Mouse (Mus musculus): ENCODE measurements around the gene Cdk19. TPM values are rescaled to one million over a fixed set of nuclear protein-coding genes. Genes with fewer than 3 reads are reported as not detected.

The Cdk19 gene
- polyA plus RNA-seq, 1 experiment, result 2.8 TPM

DNA sequence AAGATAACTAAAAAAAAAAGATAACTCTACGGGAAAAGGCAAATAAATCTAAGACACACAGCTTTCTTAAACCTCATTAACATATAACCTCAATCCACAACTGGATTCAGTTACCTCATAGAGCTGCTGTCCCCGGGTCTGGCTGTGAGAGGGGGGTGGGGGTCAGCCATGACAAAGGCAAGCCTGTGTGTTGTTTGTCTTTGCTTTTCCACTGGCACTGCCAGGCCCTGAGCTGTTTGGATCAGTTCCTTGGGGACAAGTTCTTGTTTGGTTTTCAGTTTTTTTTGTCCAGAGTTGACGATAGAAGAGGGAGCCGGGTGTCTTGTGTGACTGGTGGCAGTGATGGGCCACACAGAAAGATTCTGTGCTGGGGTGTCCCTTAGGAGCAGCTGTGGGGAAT, 177.1 kb downstream of the Cdk19 start:
- no peak for TF ChIP-seq POLR2A (IDR thresholded peaks at IDR 0.05; ENCODE audit: low read depth, low read length)
- TF ChIP-seq CTCF (IDR thresholded peaks at IDR 0.05; ENCODE audit: extremely low read depth, insufficient read length, insufficient replicate concordance, low read depth, low read length), result no peak
- no peaks in the 10 kb centered on the region for H3K27me3 ChIP-seq (ENCODE audit: control insufficient read depth, insufficient read depth, low read length)
- no peak overlapping the region for H3K27ac ChIP-seq (ENCODE audit: insufficient read depth, low read depth, low read length)
- WGBS, result 28% methylated on average over 4 of the region's 4 CpGs
- H3K4me1 ChIP-seq (ENCODE audit: control insufficient read depth, insufficient read depth, insufficient read length, low read length), result peaks cover 2% of the 10 kb centered on the region; the same call in 1 of the 2 replicates
- no peaks in the 10 kb centered on the region for H3K36me3 ChIP-seq (ENCODE audit: control insufficient read depth, insufficient read depth, low read length)
- no peak overlapping the region for H3K4me3 ChIP-seq (ENCODE audit: low read depth, low read length)

DNA sequence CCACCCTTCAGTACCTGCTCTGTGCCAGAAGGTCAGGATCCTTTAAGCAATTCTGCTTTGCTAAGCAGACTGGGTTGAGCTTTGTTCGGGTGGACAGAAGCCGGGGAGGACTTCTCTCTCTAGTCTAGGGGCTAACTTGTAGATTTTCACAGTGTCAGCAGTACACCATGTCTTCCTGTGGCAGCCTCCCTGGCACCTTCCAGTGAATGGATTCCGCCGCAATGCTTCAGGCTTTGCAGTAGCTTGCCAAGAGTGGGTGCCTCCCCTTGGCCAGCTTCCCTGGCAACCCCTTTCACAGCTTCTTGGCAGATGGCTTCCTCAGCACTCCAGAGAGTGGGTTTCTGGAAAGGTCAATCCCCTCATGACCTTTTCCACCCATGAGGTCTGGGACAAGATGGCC, 180.2 kb downstream of the Cdk19 start:
- H3K4me1 ChIP-seq (ENCODE audit: control insufficient read depth, insufficient read depth, insufficient read length, low read length), result no peaks in the 10 kb centered on the region
- H3K36me3 ChIP-seq (ENCODE audit: control insufficient read depth, insufficient read depth, low read length), result no peaks in the 10 kb centered on the region
- no peaks in the 10 kb centered on the region for H3K27me3 ChIP-seq (ENCODE audit: control insufficient read depth, insufficient read depth, low read length)
- no peak overlapping the region for H3K4me3 ChIP-seq (ENCODE audit: low read depth, low read length)
- H3K27ac ChIP-seq (ENCODE audit: insufficient read depth, low read depth, low read length), result no peak overlapping the region
- no peak for TF ChIP-seq POLR2A (IDR thresholded peaks at IDR 0.05; ENCODE audit: low read depth, low read length)
- TF ChIP-seq CTCF (IDR thresholded peaks at IDR 0.05; ENCODE audit: extremely low read depth, insufficient read length, insufficient replicate concordance, low read depth, low read length), result no peak
- WGBS, result 81% methylated on average over 4 of the region's 4 CpGs

DNA sequence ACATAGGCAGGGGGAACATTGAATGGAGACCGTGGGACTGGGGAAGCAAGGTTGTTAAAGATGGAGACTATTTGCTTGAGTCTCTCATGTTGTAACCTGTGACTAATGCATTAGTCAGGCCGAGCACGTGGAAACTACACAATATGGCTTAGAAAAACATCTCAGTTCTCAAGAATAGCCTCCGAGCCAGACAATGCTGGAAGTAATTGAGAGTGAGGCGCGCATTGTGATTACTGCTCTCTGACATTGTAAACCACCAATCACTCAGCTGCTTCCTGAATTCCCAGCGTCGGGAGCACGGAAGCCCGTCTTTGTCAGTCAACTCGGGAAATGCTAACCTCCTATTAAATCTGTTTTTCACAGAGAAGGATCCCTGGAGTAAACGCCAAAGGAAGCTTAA, 182.2 kb downstream of the Cdk19 start:
- 67% methylated on average over 12 of the region's 12 CpGs for WGBS

DNA sequence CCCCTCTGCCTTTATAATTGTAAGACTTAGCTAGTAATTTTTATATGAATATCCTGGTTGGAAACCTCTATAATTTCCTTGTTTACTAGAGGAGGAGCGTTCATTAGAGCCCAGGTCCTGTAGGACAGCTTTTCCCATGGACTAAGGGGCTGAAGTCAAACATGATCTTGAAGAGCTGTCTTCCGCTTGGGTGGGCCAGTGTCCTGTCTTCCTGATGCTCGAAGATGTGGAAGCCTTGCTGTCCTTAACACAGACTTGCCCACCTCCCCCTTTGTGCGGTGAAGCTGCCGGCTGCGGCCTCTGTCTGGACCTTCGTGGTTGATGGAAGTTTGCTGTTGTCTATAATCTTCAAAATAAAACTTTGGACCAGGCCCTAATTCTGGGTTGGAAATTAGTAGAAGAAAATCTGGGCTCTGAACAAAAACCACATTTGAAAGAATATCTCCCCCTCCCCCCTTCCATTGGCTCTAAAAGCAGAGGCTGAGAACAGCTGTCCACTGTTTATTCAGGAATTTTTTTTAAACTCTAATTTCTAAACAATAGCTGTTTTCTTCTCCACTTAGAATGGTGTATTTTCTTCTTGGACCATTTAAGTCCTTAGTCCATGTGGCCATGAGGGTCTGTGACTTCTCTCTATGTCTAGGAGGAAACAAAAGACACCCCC, 184.1 kb downstream of the Cdk19 start:
- no peak overlapping the region for H3K4me3 ChIP-seq (ENCODE audit: low read depth, low read length)
- H3K27me3 ChIP-seq (ENCODE audit: control insufficient read depth, insufficient read depth, low read length), result no peaks in the 10 kb centered on the region
- 0 out of 2 replicates have a peak overlapping the region, but pooled peaks have one; percentile 6 for H3K27ac ChIP-seq (ENCODE audit: insufficient read depth, low read depth, low read length)
- H3K4me1 ChIP-seq (ENCODE audit: control insufficient read depth, insufficient read depth, insufficient read length, low read length), result no peaks in the 10 kb centered on the region
- H3K36me3 ChIP-seq (ENCODE audit: control insufficient read depth, insufficient read depth, low read length), result no peaks in the 10 kb centered on the region
- TF ChIP-seq CTCF (IDR thresholded peaks at IDR 0.05; ENCODE audit: extremely low read depth, insufficient read length, insufficient replicate concordance, low read depth, low read length), result no peak
- TF ChIP-seq POLR2A (IDR thresholded peaks at IDR 0.05; ENCODE audit: low read depth, low read length), result no peak
- WGBS, result 79% methylated on average over 7 of the region's 7 CpGs

More for the DNA sequence above, 182.2 kb downstream of the Cdk19 start:
- Histone ChIP-seq H3K27me3 (ENCODE audit: control insufficient read depth, insufficient read depth, low read length) (no peaks in the 10 kb centered on the region), H3K27ac (ENCODE audit: insufficient read depth, low read depth, low read length) (no peak overlapping the region), H3K4me3 (ENCODE audit: low read depth, low read length) (no peak overlapping the region), H3K4me1 (ENCODE audit: control insufficient read depth, insufficient read depth, insufficient read length, low read length) (no peaks in the 10 kb centered on the region), H3K36me3 (ENCODE audit: control insufficient read depth, insufficient read depth, low read length) (no peaks in the 10 kb centered on the region)
- TF ChIP-seq CTCF (IDR thresholded peaks at IDR 0.05; ENCODE audit: extremely low read depth, insufficient read length, insufficient replicate concordance, low read depth, low read length) (no peak), POLR2A (IDR thresholded peaks at IDR 0.05; ENCODE audit: low read depth, low read length) (no peak)

DNA sequence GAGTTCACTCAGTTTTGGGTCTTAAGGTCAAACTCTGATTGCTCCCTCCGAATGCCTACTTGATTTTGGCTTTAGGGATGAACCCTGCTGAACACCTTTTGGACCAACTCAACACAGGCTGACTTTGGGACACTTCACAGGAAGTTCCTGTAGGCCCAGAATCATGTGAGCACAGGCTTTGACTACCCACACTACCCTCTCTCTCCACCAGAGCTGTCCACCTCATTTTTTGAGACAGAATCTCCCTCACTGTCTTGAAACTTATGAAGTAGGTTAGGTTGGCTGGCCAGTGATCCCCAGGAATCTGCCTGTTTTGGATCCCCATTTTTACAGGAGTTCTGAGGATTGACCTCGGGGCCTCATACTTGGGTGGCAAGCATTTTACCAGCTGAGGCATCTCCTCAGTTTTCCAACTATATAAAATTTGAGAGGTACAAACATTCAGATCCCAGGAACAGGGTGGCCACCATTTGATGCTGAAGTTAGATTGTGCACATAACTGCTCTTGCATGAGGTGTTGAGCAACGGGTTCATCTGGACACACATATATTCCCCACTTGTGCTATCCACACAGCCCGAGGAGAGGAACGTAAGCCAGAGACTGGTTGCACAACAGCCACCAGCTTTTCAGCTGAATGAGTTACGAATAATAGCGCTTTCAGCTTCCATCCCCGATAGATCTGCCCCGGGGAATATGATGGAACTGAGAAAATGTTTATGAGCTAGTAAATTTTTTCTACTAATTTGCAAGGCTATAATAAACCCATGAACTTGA, 184.9 kb downstream of the Cdk19 start:
- Histone ChIP-seq H3K36me3 (ENCODE audit: control insufficient read depth, insufficient read depth, low read length) (no peaks in the 10 kb centered on the region), H3K4me3 (ENCODE audit: low read depth, low read length) (no peak overlapping the region), H3K27ac (ENCODE audit: insufficient read depth, low read depth, low read length) (0 out of 2 replicates have a peak overlapping the region, but pooled peaks have one; percentile 6), H3K4me1 (ENCODE audit: control insufficient read depth, insufficient read depth, insufficient read length, low read length) (no peaks in the 10 kb centered on the region), H3K27me3 (ENCODE audit: control insufficient read depth, insufficient read depth, low read length) (no peaks in the 10 kb centered on the region)
- TF ChIP-seq CTCF (IDR thresholded peaks at IDR 0.05; ENCODE audit: extremely low read depth, insufficient read length, insufficient replicate concordance, low read depth, low read length) (no peak), POLR2A (IDR thresholded peaks at IDR 0.05; ENCODE audit: low read depth, low read length) (no peak)
- 69% methylated on average over 9 of the region's 9 CpGs for WGBS

DNA sequence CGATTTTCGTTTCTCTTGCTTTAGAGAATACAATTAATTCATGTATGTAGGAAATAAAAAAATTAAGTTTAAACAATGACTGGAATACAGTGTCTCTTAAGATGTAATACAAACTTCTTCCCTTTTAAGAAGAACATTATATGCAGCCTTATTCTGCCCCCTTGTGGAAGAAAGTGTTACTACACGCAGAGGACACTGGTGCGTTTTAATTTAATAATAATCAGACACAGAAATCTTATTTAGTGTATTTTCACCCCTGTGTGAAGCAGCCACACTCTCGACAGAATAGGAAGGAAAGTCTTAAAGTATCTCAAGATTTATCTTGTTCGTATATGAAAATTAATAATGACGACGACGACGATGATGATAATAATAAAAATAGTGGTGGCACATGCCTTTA, 185.6 kb downstream of the Cdk19 start:
- WGBS, result 28% methylated on average over 10 of the region's 10 CpGs
- no peak overlapping the region for H3K27ac ChIP-seq (ENCODE audit: insufficient read depth, low read depth, low read length)
- H3K4me1 ChIP-seq (ENCODE audit: control insufficient read depth, insufficient read depth, insufficient read length, low read length), result no peaks in the 10 kb centered on the region
- TF ChIP-seq POLR2A (IDR thresholded peaks at IDR 0.05; ENCODE audit: low read depth, low read length), result no peak
- TF ChIP-seq CTCF (IDR thresholded peaks at IDR 0.05; ENCODE audit: extremely low read depth, insufficient read length, insufficient replicate concordance, low read depth, low read length), result no peak
- no peaks in the 10 kb centered on the region for H3K36me3 ChIP-seq (ENCODE audit: control insufficient read depth, insufficient read depth, low read length)
- H3K4me3 ChIP-seq (ENCODE audit: low read depth, low read length), result no peak overlapping the region
- no peaks in the 10 kb centered on the region for H3K27me3 ChIP-seq (ENCODE audit: control insufficient read depth, insufficient read depth, low read length)

DNA sequence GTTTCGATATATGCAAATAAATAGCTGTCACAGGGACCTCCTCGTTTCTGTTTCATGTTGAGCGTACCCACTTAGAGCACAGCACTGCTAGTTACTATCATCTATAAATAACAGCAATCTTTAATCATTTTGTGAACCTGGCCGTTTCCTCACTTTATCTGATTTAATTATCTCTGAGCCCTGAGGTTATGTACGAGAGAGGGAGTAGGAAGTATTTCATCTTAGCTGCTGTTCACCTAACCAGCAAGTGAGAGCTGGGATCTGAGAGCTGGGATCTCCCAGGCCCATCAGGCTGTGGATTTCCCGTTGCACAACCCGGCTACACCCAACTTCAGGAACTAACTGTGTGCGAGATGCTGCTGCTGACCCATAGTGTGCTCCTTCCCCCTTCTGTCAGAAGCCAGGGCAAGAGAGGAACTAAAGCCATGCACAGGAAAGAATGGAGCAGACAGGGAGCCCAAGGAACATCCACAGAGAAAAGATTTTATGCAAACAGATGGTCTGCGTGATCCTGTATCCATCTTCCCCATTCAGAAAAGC, 186.3 kb downstream of the Cdk19 start:
- Histone ChIP-seq H3K27me3 (ENCODE audit: control insufficient read depth, insufficient read depth, low read length) (no peaks in the 10 kb centered on the region), H3K27ac (ENCODE audit: insufficient read depth, low read depth, low read length) (no peak overlapping the region), H3K4me1 (ENCODE audit: control insufficient read depth, insufficient read depth, insufficient read length, low read length) (no peaks in the 10 kb centered on the region), H3K4me3 (ENCODE audit: low read depth, low read length) (no peak overlapping the region), H3K36me3 (ENCODE audit: control insufficient read depth, insufficient read depth, low read length) (no peaks in the 10 kb centered on the region)
- WGBS, result 49% methylated on average over 9 of the region's 9 CpGs
- TF ChIP-seq CTCF (IDR thresholded peaks at IDR 0.05; ENCODE audit: extremely low read depth, insufficient read length, insufficient replicate concordance, low read depth, low read length), result no peak
- TF ChIP-seq POLR2A (IDR thresholded peaks at IDR 0.05; ENCODE audit: low read depth, low read length), result no peak
